Mouse (Mus musculus): ENCODE data around the gene Ppp6r3. TPM values are rescaled to one million over a fixed set of nuclear protein-coding genes. Genes with fewer than 3 reads are reported as not detected.
"Not testable (repeated sequence)": the region's sequence is repeated elsewhere in the genome, so short reads cannot be mapped to it uniquely, and the experiment has no call there.

Ppp6r3 gene
- polyA plus RNA-seq, 1 experiment from 2014 or later: 60.1 TPM

- no peak overlapping the region for H3K9ac ChIP-seq
- H3K27ac ChIP-seq: no peak overlapping the region
- H3K27me3 ChIP-seq: no peaks in the 10 kb centered on the region
- ATAC-seq (ENCODE audit: borderline replicate concordance, extremely low read depth, low FRiP score, low TSS enrichment): no peak
- H3K4me2 ChIP-seq: no peak overlapping the region
- no peaks in the 10 kb centered on the region for H3K9me3 ChIP-seq
- 93% methylated on average over 2 of the region's 2 CpGs for WGBS
- H3K36me3 ChIP-seq: peaks cover 24% of the 10 kb centered on the region
- no peaks in the 10 kb centered on the region for H3K4me1 ChIP-seq
- no peak overlapping the region for H3K4me3 ChIP-seq
Observed at GRCm38 (mm10) chr19:3540254-3540653, 35.3 kb downstream of the Ppp6r3 start.

- 83% methylated on average over 5 of the region's 5 CpGs for WGBS
Observed at GRCm38 (mm10) chr19:3539456-3539855, 36.1 kb downstream of the Ppp6r3 start.

GRCm38 (mm10) chr19:3537658-3538057 is 37.9 kb downstream of the Ppp6r3 start:
- Histone ChIP-seq H3K27ac (no peak overlapping the region), H3K4me2 (no peak overlapping the region), H3K9me3 (no peaks in the 10 kb centered on the region), H3K36me3 (peaks cover 11% of the 10 kb centered on the region), H3K4me3 (no peak overlapping the region), H3K27me3 (no peaks in the 10 kb centered on the region), H3K4me1 (0 out of 2 replicates have a peak, but pooled peaks cover 2% of the 10 kb centered on the region), H3K9ac (no peak overlapping the region)
- WGBS: 98% methylated on average over 6 of the region's 6 CpGs
- ATAC-seq (ENCODE audit: borderline replicate concordance, extremely low read depth, low FRiP score, low TSS enrichment): no peak

More at GRCm38 (mm10) chr19:3539456-3539855, 36.1 kb downstream of the Ppp6r3 start:
- Histone ChIP-seq H3K9ac (no peak overlapping the region), H3K9me3 (no peaks in the 10 kb centered on the region), H3K36me3 (peaks cover 24% of the 10 kb centered on the region), H3K27ac (no peak overlapping the region), H3K4me1 (no peaks in the 10 kb centered on the region), H3K27me3 (no peaks in the 10 kb centered on the region), H3K4me2 (no peak overlapping the region), H3K4me3 (no peak overlapping the region)
- no peak for ATAC-seq (ENCODE audit: borderline replicate concordance, extremely low read depth, low FRiP score, low TSS enrichment)

GRCm38 (mm10) chr19:3534945-3535344 is 40.6 kb downstream of the Ppp6r3 start:
- Histone ChIP-seq H3K4me1 (peaks cover 7% of the 10 kb centered on the region), H3K9me3 (no peaks in the 10 kb centered on the region), H3K9ac (no peak overlapping the region), H3K4me3 (no peak overlapping the region), H3K27me3 (no peaks in the 10 kb centered on the region), H3K4me2 (no peak overlapping the region), H3K36me3 (no peaks in the 10 kb centered on the region), H3K27ac (no peak overlapping the region)
- WGBS: 80% methylated on average over 3 of the region's 3 CpGs
- no peak for ATAC-seq (ENCODE audit: borderline replicate concordance, extremely low read depth, low FRiP score, low TSS enrichment)

- not testable (repeated sequence) for ATAC-seq (ENCODE audit: borderline replicate concordance, extremely low read depth, low FRiP score, low TSS enrichment); H3K27ac ChIP-seq; H3K4me2 ChIP-seq; H3K27me3 ChIP-seq; H3K4me3 ChIP-seq; H3K9me3 ChIP-seq; H3K36me3 ChIP-seq; H3K9ac ChIP-seq
- H3K4me1 ChIP-seq: peaks cover 12% of the 10 kb centered on the region
- 91% methylated on average over 12 of the region's 12 CpGs for WGBS
Observed at GRCm38 (mm10) chr19:3533266-3533966, 42.1 kb downstream of the Ppp6r3 start.

GRCm38 (mm10) chr19:3532717-3533260 is 42.8 kb downstream of the Ppp6r3 start:
- Histone ChIP-seq H3K27me3 (no peaks in the 10 kb centered on the region), H3K4me2 (no peak overlapping the region), H3K4me1 (peaks cover 17% of the 10 kb centered on the region), H3K9me3 (no peaks in the 10 kb centered on the region), H3K36me3 (no peaks in the 10 kb centered on the region), H3K4me3 (no peak overlapping the region), H3K27ac (no peak overlapping the region), H3K9ac (no peak overlapping the region)
- no peak for ATAC-seq (ENCODE audit: borderline replicate concordance, extremely low read depth, low FRiP score, low TSS enrichment)
- WGBS: 93% methylated on average over 14 of the region's 14 CpGs

GRCm38 (mm10) chr19:3529781-3530180 is 45.8 kb downstream of the Ppp6r3 start:
- Histone ChIP-seq H3K4me3 (no peak overlapping the region), H3K27ac (no peak overlapping the region), H3K36me3 (peaks cover 20% of the 10 kb centered on the region), H3K4me2 (no peak overlapping the region), H3K27me3 (no peaks in the 10 kb centered on the region), H3K4me1 (peaks cover 17% of the 10 kb centered on the region), H3K9ac (no peak overlapping the region), H3K9me3 (no peaks in the 10 kb centered on the region)
- no peak for ATAC-seq (ENCODE audit: borderline replicate concordance, extremely low read depth, low FRiP score, low TSS enrichment)
- WGBS: 79% methylated on average over 3 of the region's 3 CpGs

GRCm38 (mm10) chr19:3528646-3529045 is 46.9 kb downstream of the Ppp6r3 start:
- Histone ChIP-seq H3K4me2 (no peak overlapping the region), H3K9ac (no peak overlapping the region), H3K4me3 (no peak overlapping the region), H3K27me3 (no peaks in the 10 kb centered on the region), H3K9me3 (no peaks in the 10 kb centered on the region), H3K4me1 (peaks cover 15% of the 10 kb centered on the region), H3K36me3 (peaks cover 28% of the 10 kb centered on the region), H3K27ac (no peak overlapping the region)
- 60% methylated on average over 4 of the region's 4 CpGs for WGBS
- peak; percentile 65; the same call in 1 of the 2 replicates for ATAC-seq (ENCODE audit: borderline replicate concordance, extremely low read depth, low FRiP score, low TSS enrichment)

- Histone ChIP-seq H3K27me3 (no peaks in the 10 kb centered on the region), H3K4me1 (peaks cover 15% of the 10 kb centered on the region), H3K27ac (no peak overlapping the region), H3K4me3 (no peak overlapping the region), H3K4me2 (no peak overlapping the region), H3K9me3 (no peaks in the 10 kb centered on the region), H3K9ac (no peak overlapping the region), H3K36me3 (peaks cover 28% of the 10 kb centered on the region)
- 93% methylated on average over 4 of the region's 4 CpGs for WGBS
- ATAC-seq (ENCODE audit: borderline replicate concordance, extremely low read depth, low FRiP score, low TSS enrichment): no peak
Observed at GRCm38 (mm10) chr19:3527531-3527930, 48.0 kb downstream of the Ppp6r3 start.

- peaks cover 57% of the 10 kb centered on the region for H3K36me3 ChIP-seq
- H3K27ac ChIP-seq: no peak overlapping the region
- H3K9me3 ChIP-seq: no peaks in the 10 kb centered on the region
- no peak overlapping the region for H3K9ac ChIP-seq
- H3K27me3 ChIP-seq: no peaks in the 10 kb centered on the region
- no peak for ATAC-seq (ENCODE audit: borderline replicate concordance, extremely low read depth, low FRiP score, low TSS enrichment)
- H3K4me3 ChIP-seq: no peak overlapping the region
- 91% methylated on average over 4 of the region's 4 CpGs for WGBS
- H3K4me1 ChIP-seq: no peaks in the 10 kb centered on the region
- H3K4me2 ChIP-seq: no peak overlapping the region
Observed at GRCm38 (mm10) chr19:3519471-3520169, 55.9 kb downstream of the Ppp6r3 start.

GRCm38 (mm10) chr19:3497216-3497615 is 78.3 kb downstream of the Ppp6r3 start:
- Histone ChIP-seq H3K4me2 (no peak overlapping the region), H3K36me3 (peaks cover 73% of the 10 kb centered on the region), H3K27ac (no peak overlapping the region), H3K4me1 (no peaks in the 10 kb centered on the region), H3K4me3 (no peak overlapping the region), H3K27me3 (no peaks in the 10 kb centered on the region), H3K9me3 (no peaks in the 10 kb centered on the region), H3K9ac (no peak overlapping the region)
- ATAC-seq (ENCODE audit: borderline replicate concordance, extremely low read depth, low FRiP score, low TSS enrichment): no peak
- WGBS: 85% methylated on average over 3 of the region's 3 CpGs

- no peak overlapping the region for H3K9ac ChIP-seq
- WGBS: 94% methylated on average over 4 of the region's 4 CpGs
- no peak for ATAC-seq (ENCODE audit: borderline replicate concordance, extremely low read depth, low FRiP score, low TSS enrichment)
Observed at GRCm38 (mm10) chr19:3489826-3490225, 85.7 kb downstream of the Ppp6r3 start.

More at GRCm38 (mm10) chr19:3489826-3490225, 85.7 kb downstream of the Ppp6r3 start:
- Histone ChIP-seq H3K4me3 (no peak overlapping the region), H3K27ac (no peak overlapping the region), H3K36me3 (peaks cover 90% of the 10 kb centered on the region), H3K9me3 (no peaks in the 10 kb centered on the region), H3K4me1 (no peaks in the 10 kb centered on the region), H3K27me3 (no peaks in the 10 kb centered on the region), H3K4me2 (no peak overlapping the region)

All from lung, embryonic 15.5 days (tissue).